Mouse (Mus musculus) E14TG2a.4 (cell line): ENCODE measurements around the gene 4921517D22Rik.
A peak's percentile ranks its signal among the peaks of the same experiment; 100 is the strongest.

ENCODE experiments used
- H3K27me3 ChIP-seq: 2 replicates; pipeline ENCODE4 v1.6.1; 2014; ENCODE audit warnings: low read length, control low read depth; ENCODE audit not compliant: insufficient read depth
- H3K36me3 ChIP-seq: 2 replicates; pipeline ENCODE4 v1.6.1; 2014; ENCODE audit warnings: low read length, control low read depth; ENCODE audit not compliant: insufficient read depth
- H3K4me1 ChIP-seq: replicated peaks from 2 replicates; pipeline ENCODE4 v1.6.1; 2014; ENCODE audit warnings: low read depth, low read length, control low read depth
- H3K4me3 ChIP-seq: replicated peaks from 2 replicates; pipeline ENCODE4 v1.5.1; 2014; ENCODE audit warnings: mild to moderate bottlenecking, low read length
- H3K9me3 ChIP-seq: 2 replicates; pipeline ENCODE4 v1.6.1; 2014; ENCODE audit warnings: low read length, control low read depth
- CTCF ChIP-seq: conservative IDR thresholded peaks from 2 replicates; pipeline ENCODE4 v1.5.1; 2014; ENCODE audit warnings: low read length
- NANOG ChIP-seq: IDR thresholded peaks from 2 replicates; pipeline ENCODE4 v1.6.1; 2014; ENCODE audit warnings: borderline replicate concordance, low read length, mixed read lengths
- POU5F1 ChIP-seq: IDR thresholded peaks from 2 replicates; pipeline ENCODE4 v1.6.1; 2014; ENCODE audit warnings: low read length, borderline replicate concordance

4921517D22Rik gene

DNA sequence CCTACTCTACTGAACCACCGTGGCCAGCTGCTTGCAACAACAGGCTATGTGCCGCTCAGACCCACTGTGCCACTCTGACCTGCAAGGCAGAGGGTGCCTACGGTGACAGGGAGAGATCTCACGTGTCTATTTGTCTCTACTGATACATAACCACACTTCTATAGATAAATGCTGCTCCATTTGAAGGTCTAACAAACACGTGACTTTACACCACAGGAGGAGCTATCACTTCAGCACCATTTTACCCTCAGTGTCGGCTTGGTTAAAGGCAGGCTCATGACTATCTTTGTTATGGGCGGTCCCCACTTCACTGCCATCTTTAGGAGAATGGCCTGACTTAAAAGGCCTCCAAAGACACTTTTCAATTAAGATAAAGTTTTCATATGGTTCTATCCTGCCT is 11.3 kb downstream of the 4921517D22Rik start:
- Histone ChIP-seq H3K4me1 (peaks cover 55% of the 10 kb centered on the region), H3K27me3 (no peaks in the 10 kb centered on the region), H3K4me3 (peak overlapping the region; percentile 52; the same call in 1 of the 2 replicates), H3K36me3 (no peaks in the 10 kb centered on the region), H3K9me3 (no peaks in the 10 kb centered on the region)
- TF ChIP-seq NANOG (no peak), CTCF (no peak), POU5F1 (no peak)

DNA sequence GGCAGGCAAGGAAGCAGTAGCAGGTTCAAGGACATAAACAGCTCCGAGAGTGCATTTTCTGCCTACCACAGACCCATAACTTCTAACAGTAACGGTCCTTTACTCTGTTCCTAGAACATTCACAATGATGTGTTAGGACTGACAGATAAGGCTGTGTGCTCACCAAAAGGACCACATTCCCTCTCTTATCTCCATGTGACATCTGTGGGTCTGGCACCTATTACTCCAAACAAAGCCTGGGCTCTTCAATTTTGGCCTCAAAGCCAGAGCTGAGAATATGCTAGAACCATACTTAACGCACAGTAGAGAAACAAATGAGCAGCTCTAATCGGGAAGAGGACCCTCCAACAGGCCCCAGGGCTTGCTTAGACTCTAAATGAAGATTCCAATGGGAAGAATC is 14.0 kb downstream of the 4921517D22Rik start:
- Histone ChIP-seq H3K4me3 (peak overlapping the region; percentile 50), H3K27me3 (no peaks in the 10 kb centered on the region), H3K4me1 (peaks cover 58% of the 10 kb centered on the region), H3K9me3 (no peaks in the 10 kb centered on the region), H3K36me3 (no peaks in the 10 kb centered on the region)
- TF ChIP-seq NANOG = no peak
- TF ChIP-seq POU5F1 = no peak
- no peak for TF ChIP-seq CTCF

DNA sequence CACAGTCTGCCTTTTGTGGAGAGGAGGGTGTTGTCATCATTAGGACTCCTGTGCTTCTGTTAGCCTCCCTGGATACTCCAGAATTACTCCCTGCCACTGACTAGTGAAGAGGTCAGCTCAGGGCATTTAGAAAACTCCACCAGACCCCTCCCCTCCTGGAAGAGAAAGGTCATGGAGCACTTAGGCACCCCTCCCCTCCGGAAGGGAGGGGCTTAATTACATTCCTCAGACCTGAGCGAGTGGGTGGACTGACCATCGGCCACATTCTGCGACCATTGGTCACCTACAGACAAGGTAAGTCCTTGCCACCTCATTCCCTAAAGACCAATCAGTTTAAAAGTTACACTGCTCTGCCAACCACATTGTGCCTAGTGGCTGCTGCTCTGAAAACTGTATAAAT is 14.6 kb downstream of the 4921517D22Rik start:
- TF ChIP-seq CTCF = no peak

GRCm38 (mm10) chr13:59676316-59677229 is 17.3 kb downstream of the 4921517D22Rik start:
- Histone ChIP-seq H3K36me3 (peaks cover 7% of the 10 kb centered on the region), H3K9me3 (no peaks in the 10 kb centered on the region), H3K4me3 (no peak overlapping the region), H3K27me3 (0 out of 2 replicates have a peak, but pooled peaks cover 3% of the 10 kb centered on the region), H3K4me1 (peaks cover 71% of the 10 kb centered on the region)
- no peak for TF ChIP-seq NANOG

More for the DNA sequence above, 14.6 kb downstream of the 4921517D22Rik start:
- Histone ChIP-seq H3K9me3 (no peaks in the 10 kb centered on the region), H3K4me1 (peaks cover 60% of the 10 kb centered on the region), H3K4me3 (peak overlapping the region; percentile 50), H3K27me3 (0 out of 2 replicates have a peak, but pooled peaks cover 3% of the 10 kb centered on the region), H3K36me3 (no peaks in the 10 kb centered on the region)

DNA sequence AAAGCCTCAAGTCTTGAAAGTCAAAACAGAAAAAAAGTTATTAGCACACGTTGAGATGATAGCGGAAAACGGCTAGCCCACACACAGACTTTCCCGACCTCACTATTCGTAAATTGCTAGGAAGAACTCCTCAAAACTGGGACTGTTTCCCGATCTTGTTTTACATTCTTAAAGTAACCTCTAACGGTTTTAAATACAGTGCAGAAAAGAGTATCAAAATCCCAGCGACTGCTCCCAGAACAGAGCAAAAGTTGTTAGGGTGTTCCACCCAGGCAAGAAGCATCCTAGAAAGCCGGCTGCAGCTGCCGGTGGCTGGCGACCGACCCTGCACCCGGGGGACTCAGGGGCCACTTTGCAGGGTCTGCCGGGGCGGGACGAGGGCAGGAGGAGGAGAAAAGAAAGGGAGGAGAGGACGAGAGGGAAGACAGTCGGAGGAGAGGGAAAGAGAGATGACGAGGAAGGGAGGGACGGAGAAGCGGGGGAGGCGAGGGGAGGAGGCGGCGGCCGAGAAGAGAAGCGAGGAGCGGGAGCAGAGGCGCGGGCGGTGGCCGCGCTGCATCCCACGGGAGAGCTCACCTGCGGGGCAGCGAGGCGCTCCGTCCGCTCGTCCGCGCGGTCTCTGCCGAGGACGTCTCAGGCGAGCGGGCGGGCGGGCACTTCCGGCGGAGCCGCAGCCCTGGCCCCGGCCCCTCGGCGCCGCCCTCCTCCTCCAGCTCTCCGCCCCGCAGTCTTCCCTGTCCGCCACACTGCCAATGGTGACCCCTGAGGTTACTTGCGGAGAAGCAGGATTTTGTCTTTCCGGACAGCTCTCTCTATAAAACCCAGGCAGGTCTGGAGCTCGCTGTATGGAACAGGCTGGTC is 18.5 kb downstream of the 4921517D22Rik start, which contains the start of gene Golm1:
Gene Golm1, minus strand, starts transcription at position 661 of the 861 bp plus-strand sequence.
- peaks cover 73% of the 10 kb centered on the region for H3K4me1 ChIP-seq
- peak within 1 kb of the TSS; percentile 88 for H3K4me3 ChIP-seq
- peaks cover 7% of the 10 kb centered on the region for H3K36me3 ChIP-seq
- H3K9me3 ChIP-seq = no peaks in the 10 kb centered on the region
- 0 out of 2 replicates have a peak, but pooled peaks cover 3% of the 10 kb centered on the region for H3K27me3 ChIP-seq
- no peak for TF ChIP-seq CTCF
- no peak for TF ChIP-seq POU5F1
- no peak for TF ChIP-seq NANOG

- TF ChIP-seq NANOG (no peak), CTCF (no peak), POU5F1 (no peak)
- H3K4me3 ChIP-seq = peak overlapping the region; percentile 88
- H3K9me3 ChIP-seq = no peaks in the 10 kb centered on the region
- H3K36me3 ChIP-seq = peaks cover 7% of the 10 kb centered on the region
- H3K4me1 ChIP-seq = peaks cover 73% of the 10 kb centered on the region
- 0 out of 2 replicates have a peak, but pooled peaks cover 3% of the 10 kb centered on the region for H3K27me3 ChIP-seq
Measured at GRCm38 (mm10) chr13:59674761-59675150, 19.2 kb downstream of the 4921517D22Rik start.

GRCm38 (mm10) chr13:59674215-59674614 is 19.7 kb downstream of the 4921517D22Rik start:
- peak overlapping the region; percentile 88 for H3K4me3 ChIP-seq
- peaks cover 7% of the 10 kb centered on the region for H3K36me3 ChIP-seq
- peaks cover 73% of the 10 kb centered on the region for H3K4me1 ChIP-seq
- no peaks in the 10 kb centered on the region for H3K9me3 ChIP-seq
- H3K27me3 ChIP-seq = 0 out of 2 replicates have a peak, but pooled peaks cover 3% of the 10 kb centered on the region
- TF ChIP-seq NANOG (no peak), CTCF (no peak), POU5F1 (no peak)

GRCm38 (mm10) chr13:59673597-59673996 is 20.3 kb downstream of the 4921517D22Rik start:
- Histone ChIP-seq H3K4me1 (peaks cover 73% of the 10 kb centered on the region), H3K36me3 (peaks cover 7% of the 10 kb centered on the region), H3K9me3 (no peaks in the 10 kb centered on the region), H3K27me3 (0 out of 2 replicates have a peak, but pooled peaks cover 3% of the 10 kb centered on the region), H3K4me3 (peak overlapping the region; percentile 88; the same call in 1 of the 2 replicates)
- TF ChIP-seq NANOG (no peak), POU5F1 (no peak), CTCF (no peak)
